Mouse (Mus musculus) G1E-ER4 (cell line): ENCODE measurements around the gene Nlgn1. TPM values are rescaled to one million over a fixed set of nuclear protein-coding genes. Genes with fewer than 3 reads are reported as not detected.

Experiments used
- GATA1 ChIP-seq: IDR thresholded peaks from one replicate; pipeline ENCODE4 v1.8.0; 2012; ENCODE audit warnings: low read length, inconsistent platforms
- polyA plus RNA-seq: library from polyadenylated mRNA; stranded (reverse); fragments of >175 nt; gene quantifications from 2 replicates; pipeline ENCODE4 v1.2.3, GENCODE M21; 2012

The Nlgn1 gene
- polyA plus RNA-seq, 1 experiment = not detected

GRCm38 (mm10) chr3:25447181-25447580 lies 885.1 kb downstream of the Nlgn1 start:
- TF ChIP-seq GATA1 = no peak

DNA sequence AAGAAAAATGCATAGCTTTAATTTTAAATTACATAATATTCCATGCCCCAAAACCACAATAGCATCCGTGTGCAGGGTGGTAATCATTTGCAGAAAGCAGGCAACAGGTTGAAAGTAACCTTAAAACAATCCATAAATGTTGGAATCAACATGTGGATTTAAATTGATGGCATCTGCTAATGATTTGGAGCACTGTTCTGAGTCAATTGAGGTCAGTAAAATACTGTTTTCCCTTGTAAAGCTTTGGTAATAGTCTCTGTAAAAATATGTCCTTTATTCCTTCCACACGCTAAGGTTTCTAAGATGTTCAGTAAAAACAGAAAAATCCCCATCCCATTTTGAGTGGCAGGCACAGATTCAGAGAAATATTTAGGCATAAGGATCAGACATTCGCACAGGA lies 888.6 kb downstream of the Nlgn1 start:
- no peak for TF ChIP-seq GATA1

- TF ChIP-seq GATA1 = no peak
These were observed 889.6 kb downstream of the Nlgn1 start for GRCm38 (mm10) chr3:25442617-25443016.

GRCm38 (mm10) chr3:25426931-25427330 lies 905.3 kb downstream of the Nlgn1 start:
- no peak for TF ChIP-seq GATA1

GRCm38 (mm10) chr3:25412003-25412402 lies 920.3 kb downstream of the Nlgn1 start:
- TF ChIP-seq GATA1 = no peak
